Mouse (Mus musculus): ENCODE data around the gene Epc2.

GRCm38 (mm10) chr2:49411685-49412084, 39.6 kb upstream of the Epc2 start:
- TF ChIP-seq CTCF (IDR thresholded peaks at IDR 0.05): no peak
- no peak for TF ChIP-seq POLR2A (IDR thresholded peaks at IDR 0.05; ENCODE audit: insufficient read depth, low read depth, low read length)
